Mouse (Mus musculus): ENCODE measurements at regions not wholly inside any gene's neighbourhood (a gene's known extent, or its start where the extent isn't known, plus 50 kb on each side); places are given as distances from the start of the nearest gene placed in this dataset.

DNA sequence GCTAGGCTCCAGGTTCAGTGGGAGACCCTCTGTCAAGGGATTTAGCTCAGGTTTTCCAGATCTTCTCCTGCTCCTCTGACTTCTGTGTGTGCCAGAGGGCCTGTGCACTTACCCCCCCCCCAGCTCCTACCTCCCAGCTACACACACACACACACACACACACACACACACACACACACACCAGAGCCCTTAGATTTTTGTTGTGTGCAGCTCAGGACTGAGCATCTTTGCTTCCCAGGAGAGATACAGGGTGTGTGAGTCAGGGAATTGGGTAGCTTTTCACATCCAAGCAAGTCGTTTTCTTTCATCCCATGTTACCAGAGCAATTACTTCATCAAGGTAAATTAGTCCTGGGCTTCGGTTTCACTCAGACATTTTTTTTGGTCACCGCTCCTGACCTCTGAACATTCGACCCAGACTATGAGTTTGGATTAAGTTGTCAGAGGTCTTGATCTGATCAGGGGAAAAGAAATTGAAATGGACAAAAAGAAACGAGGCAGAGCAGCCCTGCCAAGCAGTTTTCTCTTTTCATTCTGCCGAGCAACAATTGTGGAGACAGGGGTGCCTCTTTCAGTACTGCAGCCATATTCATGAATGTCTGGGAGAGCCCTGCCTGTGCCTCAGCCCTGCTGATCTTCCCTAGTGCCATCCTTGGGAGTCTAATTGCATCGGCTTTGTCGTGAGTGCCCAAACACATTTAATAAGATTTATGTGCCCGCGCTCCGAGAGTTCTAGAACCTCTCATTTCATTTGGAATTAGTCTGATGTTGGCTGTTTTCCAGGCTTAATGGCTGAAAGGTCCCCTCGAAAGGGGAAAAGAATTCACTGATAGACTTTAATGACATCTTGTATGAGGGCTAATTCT, 241.3 kb downstream of the 1500009L16Rik start:
- DNase-seq (ENCODE audit: low spot score in 2 of 2), result no peak

DNA sequence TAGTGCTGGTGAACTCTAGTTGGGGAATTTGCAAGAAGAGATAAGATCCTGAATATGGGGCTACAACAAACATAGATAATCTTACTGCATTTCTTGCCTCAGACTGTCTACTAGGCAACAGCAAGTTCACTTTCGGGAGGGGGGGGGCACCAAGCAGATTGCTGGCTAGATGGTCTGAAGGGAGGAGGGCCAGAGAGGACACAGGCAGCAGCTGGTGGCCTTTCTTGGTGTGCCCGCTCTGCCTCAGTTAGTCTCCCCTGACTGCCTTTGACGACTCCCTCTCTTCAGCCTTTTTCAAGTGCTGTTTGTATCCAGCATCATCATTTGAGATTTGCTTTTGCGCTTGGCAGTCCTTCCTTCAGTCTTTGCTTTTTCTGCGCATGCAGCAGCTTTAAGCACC, 242.2 kb downstream of the 1500009L16Rik start:
- no peak for DNase-seq (ENCODE audit: low spot score in 2 of 2)

DNA sequence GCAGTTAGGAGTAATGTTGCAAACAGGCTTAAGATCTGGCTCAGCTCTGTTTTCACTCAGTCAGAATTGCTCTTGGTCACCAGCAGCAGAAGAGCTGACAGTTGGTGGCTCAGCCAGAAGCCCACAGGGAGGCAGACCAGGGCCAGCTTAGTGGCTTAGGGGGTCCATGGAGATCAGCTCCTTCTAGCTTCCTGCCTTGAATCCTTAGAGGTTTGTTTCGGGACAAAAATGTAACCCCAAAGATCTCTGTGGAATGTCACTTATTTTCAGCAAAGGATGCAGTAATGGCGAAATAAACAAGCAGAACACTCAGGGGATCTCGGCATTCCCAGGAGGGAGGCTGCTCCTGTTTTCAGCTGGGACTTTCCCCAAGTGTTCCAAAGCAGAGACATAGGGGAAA, 247.8 kb downstream of the 1500009L16Rik start:
- DNase-seq (ENCODE audit: low spot score in 2 of 2), result no peak

DNA sequence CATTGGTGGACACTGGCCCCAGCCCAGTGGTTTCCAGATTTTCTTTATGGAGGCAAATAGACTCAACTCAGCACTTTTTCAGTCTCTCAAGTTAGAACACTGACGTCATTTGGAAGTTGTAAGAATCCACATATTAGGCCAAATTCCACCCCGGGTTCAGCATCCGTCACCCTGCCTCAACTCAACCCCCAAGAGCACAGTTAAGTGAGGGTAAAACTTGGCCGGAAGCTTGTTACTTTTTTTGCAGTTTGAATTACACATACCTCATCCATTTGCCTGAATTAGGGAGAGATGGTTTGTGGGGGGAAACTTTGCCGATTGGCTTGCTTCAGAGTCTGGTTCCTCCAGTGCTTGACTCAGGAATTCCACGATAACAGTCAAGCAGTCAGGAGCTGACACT, 251.9 kb downstream of the 1500009L16Rik start:
- peak in 1 of 2 experiments; percentile 3 for DNase-seq (ENCODE audit: low spot score in 2 of 2)

DNA sequence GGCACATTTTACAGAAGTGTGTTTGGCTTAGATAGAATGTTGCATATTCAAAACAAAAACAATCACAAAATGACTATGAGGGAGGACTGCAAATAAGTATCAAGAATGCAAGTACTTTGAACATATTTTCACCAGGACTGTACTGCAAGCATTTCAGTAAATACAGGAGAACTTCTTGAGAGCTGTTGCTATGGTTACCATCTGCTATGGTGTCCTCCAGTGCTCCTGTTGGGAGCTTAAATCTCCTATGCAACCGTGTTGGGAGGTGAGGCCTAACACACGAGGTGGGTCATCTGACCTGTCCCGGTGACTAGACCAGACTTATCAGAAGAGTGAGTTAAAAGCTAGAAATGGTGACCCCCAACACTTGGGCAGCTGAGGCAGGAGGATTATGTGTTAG, 253.9 kb downstream of the 1500009L16Rik start:
- no peak for DNase-seq (ENCODE audit: low spot score in 2 of 2)

DNA sequence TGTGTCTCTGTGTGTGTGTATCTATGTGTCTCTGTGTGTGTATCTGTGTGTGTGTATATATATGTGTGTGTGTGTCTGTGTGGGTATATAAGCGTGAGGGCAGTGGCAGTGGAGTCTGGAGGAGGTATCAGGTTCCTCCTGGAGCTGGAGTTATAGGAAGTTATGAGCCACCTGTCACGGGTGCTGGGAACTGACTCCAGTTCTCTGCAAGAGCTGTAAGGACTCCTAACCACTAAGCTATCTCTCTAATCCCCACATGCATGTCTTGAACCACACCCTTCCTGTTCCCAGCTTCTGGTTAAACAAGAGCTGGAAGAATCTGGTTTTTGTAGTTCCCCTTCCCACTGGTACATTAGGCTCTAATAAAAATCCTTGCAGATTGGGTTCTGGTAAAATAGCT, 257.3 kb downstream of the 1500009L16Rik start:
- DNase-seq (ENCODE audit: low spot score in 2 of 2), result no peak

DNA sequence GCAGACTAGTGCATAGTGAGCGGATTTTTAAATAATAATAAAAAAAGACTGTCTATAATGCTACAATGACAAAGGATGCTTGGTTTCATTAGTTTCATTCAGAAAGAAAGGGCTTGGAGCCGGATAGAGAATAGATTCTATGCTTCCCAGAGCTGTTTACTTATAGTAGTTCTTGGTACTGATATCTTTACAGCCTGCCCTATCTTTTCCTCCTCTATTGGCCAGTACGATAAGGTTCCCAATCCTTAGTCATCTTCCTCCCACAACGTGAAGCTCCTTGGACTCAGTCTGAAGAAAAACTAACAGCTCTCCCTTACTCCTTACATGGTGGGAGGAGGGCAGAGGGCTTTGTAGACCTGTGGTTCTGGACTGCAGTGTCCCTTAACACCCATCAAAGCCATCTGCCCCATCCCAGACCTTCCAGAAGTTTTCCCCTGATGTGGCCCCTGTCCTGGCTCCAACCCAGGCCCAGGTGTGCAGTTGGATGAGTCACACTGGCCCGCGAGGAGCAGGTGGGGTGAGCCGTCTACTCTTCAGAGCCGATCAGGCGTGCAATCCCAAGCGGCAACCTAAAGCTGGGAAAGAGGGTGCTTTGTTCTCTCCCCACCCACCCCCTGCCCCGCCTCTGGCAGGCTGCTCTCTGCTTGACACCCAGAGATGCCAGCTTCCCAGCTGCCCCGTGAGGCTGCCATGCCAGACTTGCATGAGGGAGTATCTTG, 262.2 kb downstream of the 1500009L16Rik start:
- DNase-seq (ENCODE audit: low spot score in 2 of 2), result no peak

DNA sequence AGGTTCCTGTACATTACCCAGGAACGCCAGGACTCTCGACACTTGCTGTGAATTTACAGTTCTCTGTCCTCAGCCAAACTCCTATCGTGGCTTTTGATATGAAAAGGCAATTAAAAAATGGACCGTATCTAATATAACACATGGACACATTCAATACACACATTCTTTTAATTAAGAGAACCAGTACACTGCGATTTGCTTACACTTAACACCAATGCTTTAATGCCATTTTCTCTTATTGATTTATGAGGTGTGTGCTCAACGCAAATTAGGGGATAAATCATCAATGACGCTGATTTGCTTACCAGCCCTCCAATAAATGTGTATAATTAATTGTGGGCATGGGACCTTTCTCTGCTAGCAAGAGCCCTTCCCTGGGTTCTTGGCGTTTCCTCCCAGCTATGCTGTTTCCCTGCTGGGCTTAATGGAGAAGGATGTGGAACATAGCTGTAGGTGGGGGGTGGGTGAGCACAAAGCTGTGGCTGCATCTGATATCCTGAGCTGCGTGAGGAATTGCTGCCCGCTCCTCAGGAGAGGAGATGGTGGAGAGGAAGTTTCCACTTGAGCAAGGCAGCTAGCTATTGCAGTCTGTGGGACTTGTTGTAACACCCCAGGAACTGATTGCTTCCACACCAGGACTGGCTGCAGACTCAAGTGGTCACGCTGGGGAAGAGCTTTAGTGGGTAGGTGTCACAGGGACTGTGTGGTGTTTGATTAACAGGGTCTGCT, 270.1 kb downstream of the 1500009L16Rik start:
- DNase-seq (ENCODE audit: low spot score in 2 of 2), result no peak

DNA sequence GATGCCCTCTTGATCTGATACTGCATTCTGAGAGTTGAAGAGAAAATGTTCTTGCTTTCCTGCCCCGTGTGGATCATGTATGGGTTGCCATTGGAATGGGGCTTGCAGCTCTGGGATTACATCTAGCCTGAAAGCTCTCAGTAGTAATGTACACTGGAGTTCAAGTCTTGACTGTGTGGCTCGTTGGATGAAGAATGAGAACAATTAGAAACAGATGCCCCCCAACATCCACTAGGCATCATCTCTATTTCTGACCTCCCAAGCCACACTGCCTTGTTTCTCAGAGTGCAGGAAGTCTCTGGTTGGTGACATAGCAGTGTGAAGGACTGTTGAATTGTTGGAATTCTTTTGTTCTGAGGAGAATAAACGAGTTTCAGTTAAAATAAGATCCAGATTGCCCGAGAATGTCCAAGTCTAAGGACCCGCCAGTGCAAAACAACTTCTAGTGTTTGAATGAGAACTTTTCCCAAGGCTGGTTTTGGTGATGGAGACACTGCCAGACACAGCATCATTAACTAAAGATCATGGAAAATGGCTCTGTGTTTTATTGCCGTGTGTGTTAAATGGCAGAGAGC, 272.4 kb downstream of the 1500009L16Rik start:
- no peak for DNase-seq (ENCODE audit: low spot score in 2 of 2)

DNA sequence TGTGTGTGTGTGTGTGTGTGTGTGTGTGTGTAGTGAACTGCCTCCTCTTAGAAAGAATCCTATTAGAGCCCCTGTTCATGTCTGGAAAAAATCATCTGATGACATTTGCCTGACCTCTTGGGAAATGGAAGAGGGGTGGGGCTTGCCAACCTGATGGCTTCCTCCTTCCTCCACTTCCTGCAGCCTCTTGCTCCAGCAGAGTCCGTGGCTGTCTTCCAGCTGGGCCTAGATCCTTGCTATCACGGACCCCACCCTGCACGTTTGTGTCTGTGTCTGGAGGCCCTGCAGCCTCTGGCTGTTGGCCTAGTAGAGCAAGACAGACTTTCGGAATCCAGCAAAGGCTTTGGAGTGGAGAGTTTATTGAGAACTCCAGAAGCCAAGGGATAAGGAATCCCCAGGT, 273.2 kb downstream of the 1500009L16Rik start:
- peak; percentile 15 to 75 for DNase-seq (ENCODE audit: low spot score in 2 of 2)

DNA sequence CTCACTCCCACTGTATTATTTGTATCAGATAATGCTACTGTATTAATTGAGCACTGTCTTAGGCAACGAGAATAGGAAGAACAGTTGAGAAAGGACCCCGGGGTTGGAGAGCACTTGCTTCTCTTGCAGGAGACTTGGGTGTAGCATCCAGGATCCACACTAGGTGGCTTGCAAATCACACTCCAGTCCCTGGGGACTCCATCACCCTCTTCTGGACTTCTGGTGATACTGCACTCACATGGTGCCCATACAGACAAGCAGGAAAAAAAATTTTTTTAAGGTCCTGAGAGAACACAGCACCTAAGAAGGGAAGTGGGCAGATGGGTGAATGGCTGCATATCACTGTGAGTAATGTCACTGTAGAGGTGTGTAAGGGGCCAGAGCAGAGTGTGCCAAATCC, 273.8 kb downstream of the 1500009L16Rik start:
- no peak for DNase-seq (ENCODE audit: low spot score in 2 of 2)

DNA sequence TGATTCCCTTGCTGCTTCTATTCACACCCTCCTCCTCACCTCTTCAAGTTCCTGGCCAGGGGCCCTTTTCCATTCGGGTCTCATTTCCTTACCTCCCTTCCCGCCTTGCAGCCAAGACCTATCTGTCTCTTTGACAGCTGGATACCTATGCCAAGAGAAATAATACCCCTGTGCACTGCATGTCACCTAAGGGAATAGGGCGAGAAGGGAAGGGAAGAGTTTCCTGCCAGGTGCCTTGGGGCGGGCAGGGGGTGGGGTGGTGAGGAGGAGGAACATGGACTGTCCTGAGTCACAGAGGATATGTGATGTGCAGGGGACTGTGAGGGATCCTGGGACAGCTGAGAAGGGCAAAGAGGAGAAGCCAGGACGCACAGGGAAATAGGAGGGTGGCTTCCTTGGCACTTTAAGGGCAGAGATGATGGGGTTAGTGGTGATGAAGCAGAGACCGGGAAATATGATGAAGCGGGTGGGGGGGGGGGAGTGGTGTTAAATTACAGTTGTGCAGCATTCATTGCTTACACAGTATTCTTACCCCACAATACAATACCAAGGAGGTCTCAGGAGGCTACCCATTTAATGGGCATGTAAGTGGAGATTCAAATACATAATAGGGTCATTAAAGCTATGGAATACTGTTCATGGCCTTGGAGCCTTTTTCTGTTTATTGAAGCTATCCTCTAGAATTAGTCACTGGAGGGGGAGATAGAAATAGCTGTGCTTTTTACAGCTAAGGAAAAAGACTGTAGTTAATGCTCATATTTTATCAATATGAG, 278.0 kb downstream of the 1500009L16Rik start:
- no peak for DNase-seq (ENCODE audit: low spot score in 2 of 2)

DNA sequence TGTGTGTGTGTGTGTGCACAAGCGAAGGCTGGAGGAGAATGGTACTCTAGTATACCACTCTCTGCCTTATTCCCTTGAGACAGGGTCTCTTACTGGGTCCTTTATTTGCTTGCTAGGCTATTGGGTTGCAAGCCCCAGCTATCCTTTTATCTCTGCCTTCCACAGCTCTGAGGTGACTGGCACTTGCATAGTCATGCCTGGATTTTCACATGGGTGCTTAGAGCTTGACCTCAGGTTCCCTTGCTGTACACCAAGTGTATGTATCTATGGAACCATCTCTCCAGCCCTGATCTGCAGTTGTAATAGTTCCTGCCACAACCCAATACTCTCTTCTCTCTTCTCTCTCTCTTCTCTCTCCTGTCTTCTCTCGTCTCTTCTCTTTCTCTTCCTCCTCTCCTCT, 280.1 kb downstream of the 1500009L16Rik start:
- DNase-seq (ENCODE audit: low spot score in 2 of 2), result no peak

DNA sequence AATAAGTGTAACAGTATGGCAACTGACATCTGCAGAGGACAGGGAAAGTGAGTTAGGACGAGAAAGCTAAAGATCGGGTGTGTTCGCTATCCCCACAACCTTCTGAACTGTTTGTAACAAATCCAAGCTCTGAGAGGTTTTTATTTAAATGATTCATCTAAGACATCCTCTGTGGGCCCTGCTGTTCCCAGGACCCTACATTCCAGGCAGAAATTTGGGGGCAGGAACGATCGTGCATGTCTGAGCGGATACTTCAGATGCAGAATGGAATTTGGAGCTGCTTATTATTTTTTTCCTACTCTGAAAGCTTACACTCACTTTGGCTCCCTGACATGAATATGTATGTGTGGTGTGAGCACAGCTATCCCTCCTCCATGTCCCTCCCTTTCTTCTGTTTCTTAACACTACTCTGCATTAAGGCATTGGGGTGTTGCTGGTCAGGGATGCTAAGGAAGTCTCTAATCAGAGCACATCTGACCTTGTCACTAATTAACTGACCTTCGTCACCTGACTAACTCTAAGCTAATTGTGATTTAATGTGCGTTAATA, 281.0 kb downstream of the 1500009L16Rik start:
- no peak for DNase-seq (ENCODE audit: low spot score in 2 of 2)

DNA sequence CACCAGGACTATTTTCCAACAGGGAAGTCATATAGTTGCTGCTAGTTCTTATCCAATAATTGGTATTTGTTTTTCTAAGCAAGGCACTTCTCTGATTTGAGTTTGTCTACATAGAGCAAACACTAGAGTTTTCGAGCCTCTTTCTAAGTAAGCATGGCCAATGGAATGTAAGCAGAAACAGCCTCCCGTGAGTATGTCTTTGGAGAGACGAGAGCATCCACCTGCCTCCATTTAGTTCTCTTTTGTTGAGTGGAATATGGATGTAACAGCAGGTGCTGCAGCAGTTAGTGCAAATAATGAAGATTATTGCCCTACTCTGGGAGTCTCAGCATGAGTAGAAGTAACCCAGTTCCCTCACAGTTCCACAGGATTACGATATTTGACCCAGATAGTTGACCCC, 286.3 kb downstream of the 1500009L16Rik start:
- DNase-seq (ENCODE audit: low spot score in 2 of 2), result no peak

DNA sequence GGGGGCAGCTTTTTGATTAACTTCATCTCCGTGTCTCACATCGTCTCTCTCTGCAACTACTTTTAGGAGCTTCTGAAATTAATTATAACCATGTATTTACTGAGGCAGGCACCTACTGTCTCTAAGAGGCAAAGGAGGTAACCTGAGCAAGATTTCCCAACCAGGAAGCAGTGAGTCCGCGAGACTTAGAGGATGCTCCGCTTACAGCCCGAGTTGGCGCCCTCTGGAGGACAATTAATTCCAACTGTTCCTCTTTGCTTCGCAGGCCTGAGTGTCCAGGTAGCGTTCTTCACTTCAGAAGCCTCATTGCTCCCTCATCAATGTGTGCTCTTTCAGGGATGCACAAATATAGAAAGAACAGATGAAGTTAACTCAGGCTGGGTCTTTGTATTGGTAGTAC, 296.7 kb downstream of the 1500009L16Rik start:
- peak; percentile 13 to 38 for DNase-seq (ENCODE audit: low spot score in 2 of 2)

DNA sequence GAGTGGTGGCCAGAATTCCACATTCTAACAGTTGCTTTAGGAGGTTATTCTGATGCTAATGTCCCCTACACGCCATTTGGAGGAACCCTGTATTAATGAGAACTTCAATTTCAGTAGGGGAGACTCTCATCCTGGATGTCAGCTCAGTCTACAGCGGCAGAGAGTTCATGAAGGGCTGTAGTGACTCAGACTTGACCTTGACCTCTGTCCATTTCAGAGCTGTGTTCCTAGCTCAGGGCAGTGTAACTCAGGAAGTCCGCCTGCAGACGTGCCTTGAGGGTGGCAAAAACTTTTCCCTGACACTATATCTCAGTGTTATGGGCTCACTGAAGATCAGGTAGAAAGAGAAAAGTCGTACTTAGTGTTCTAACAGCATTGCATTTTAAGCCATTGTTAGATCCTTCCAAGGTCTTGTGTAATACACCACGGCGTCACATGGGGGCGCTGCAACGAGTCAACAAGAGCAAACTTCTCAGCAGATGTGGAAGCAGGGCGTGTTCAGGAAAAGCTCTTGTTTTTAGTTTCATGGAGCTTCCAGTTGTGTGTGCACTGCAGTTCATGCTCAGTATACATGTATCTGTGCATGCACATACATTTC, 297.5 kb downstream of the 1500009L16Rik start:
- peak; percentile 10 to 29 for DNase-seq (ENCODE audit: low spot score in 2 of 2)

DNA sequence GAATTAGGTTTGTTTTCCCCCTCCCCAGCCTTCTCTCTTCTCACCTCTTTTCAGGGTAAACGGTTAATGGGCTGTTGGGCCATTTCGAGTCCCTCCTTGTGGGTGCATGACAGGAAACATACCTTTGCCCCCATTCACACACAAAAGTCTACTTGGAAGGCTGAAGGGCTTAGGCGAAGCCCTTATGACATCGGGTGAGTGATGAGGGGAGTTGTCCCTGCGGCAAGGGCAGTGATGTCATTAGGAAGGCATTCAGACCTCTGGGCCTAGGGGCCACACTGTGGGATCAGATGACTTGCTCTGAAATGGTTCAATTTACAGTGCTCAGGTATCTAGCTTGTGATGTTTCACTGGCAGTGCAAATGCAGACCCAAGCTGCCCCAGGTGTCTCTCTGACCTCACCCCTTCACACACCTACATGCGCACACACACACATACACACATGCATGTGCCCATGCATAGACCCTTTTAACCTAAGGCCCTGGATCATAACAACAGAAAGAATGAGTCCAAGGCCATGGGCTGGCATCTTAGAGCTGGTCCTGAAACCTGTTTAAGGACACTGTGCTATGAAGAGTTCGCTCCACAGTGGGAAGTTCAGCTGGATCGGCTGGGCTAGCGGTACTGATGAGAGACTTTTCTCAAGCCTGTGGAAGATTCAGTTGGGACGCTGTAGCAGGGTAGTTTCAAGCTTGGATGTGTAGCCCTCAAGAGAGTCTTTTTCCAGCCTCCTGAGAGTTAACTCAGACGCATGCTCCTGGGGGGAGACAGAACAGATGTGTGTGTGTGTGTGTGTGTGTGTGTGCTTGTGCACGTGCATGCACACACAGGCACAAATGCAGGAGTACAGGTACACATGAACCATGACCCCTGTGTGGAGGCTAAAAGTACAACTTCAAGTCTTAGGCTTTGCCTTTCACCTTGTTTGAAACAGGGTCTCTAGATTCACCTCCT, 298.8 kb downstream of the 1500009L16Rik start:
- no peak for DNase-seq (ENCODE audit: low spot score in 2 of 2)

DNA sequence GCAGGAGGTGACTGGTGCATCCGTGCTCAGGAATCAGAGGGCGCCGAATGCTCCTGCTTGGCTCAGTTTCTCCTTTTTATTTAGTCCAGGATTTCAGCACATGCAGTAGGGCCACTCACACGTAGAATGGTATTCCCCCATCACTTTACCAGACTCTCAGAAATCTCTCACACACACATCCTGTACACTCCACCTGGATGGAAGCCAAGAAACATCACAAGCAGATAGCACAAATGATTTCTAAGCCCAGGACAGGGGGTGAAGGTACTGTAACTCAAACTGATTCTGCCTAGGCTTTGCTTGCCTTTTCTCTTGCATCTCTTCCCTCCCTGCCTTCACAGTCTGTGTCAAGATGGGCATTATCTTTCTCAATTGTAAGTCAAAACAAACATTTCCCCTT, 301.6 kb downstream of the 1500009L16Rik start:
- no peak for DNase-seq (ENCODE audit: low spot score in 2 of 2)

Measured in urinary bladder, postnatal 36 days (tissue).